Mouse (Mus musculus): ENCODE measurements around the gene Rxfp3. TPM values are rescaled to one million over a fixed set of nuclear protein-coding genes. Genes with fewer than 3 reads are reported as not detected.

Rxfp3 gene
- polyA plus RNA-seq, 1 experiment from 2014 or later = 2.5 TPM

GRCm38 (mm10) chr15:10985756-10986155 is 52.0 kb downstream of the Rxfp3 start:
- Histone ChIP-seq H3K9ac (replicated peaks; ENCODE audit: low read length) (no peak overlapping the region), H3K4me1 (ENCODE audit: control insufficient read depth, insufficient read depth, low read length) (peaks cover 3% of the 10 kb centered on the region; the same call in 1 of the 2 replicates), H3K36me3 (ENCODE audit: control insufficient read depth, insufficient read depth, low read length) (peaks cover 11% of the 10 kb centered on the region), H3K9me3 (ENCODE audit: control insufficient read depth, low read length) (no peaks in the 10 kb centered on the region), H3K4me2 (ENCODE audit: low read length) (no peak overlapping the region), H3K27me3 (ENCODE audit: control insufficient read depth, insufficient read depth, low read length) (no peaks in the 10 kb centered on the region), H3K4me3 (replicated peaks; ENCODE audit: low read depth, low read length) (no peak overlapping the region), H3K27ac (replicated peaks; ENCODE audit: low read depth, low read length) (no peak overlapping the region)
- no peak for ATAC-seq (ENCODE audit: low FRiP score, low TSS enrichment)
- 82% methylated on average over 6 of the region's 6 CpGs for WGBS
- DNase-seq = no peak

Other genes starting within 250 kb of the Rxfp3 start
- 0.42 and 0.88 TPM in 2 replicates for gene C1qtnf3, start 85.7 kb downstream of the Rxfp3 start, polyA plus RNA-seq (2014; fragmentation: Nextera tagmentation; extraction: Ambion mirVana)
- gene Amacr, start 56.2 kb downstream of the Rxfp3 start, polyA plus RNA-seq (2014; fragmentation: Nextera tagmentation; extraction: Ambion mirVana) = 9.8 and 11.1 TPM in 2 replicates
- gene Slc45a2, start 37.3 kb downstream of the Rxfp3 start, polyA plus RNA-seq (2014; fragmentation: Nextera tagmentation; extraction: Ambion mirVana) = 0.36 TPM in 1 of 2 replicates, not detected in the other
- gene Adamts12, start 26.8 kb upstream of the Rxfp3 start, polyA plus RNA-seq (2014; fragmentation: Nextera tagmentation; extraction: Ambion mirVana) = 0.70 and 2.8 TPM in 2 replicates